Mouse (Mus musculus) adrenal gland, postnatal 4 days (tissue): ENCODE data around the gene Gria2. TPM values are rescaled to one million over a fixed set of nuclear protein-coding genes. Genes with fewer than 3 reads are reported as not detected.

ENCODE experiments used
- DNase-seq, 2 experiments: peaks; one replicate each; pipeline ENCODE4 v3.0.0; 2021 to 2022; ENCODE audit warnings: low spot score in 2 of 2, mixed read lengths in 2 of 2
- long read RNA-seq, 2 experiments: library from polyadenylated mRNA; stranded (forward); transcript quantifications; one replicate each; pipeline ENCODE4 v2.0.0; 2021
- total RNA-seq, 2 experiments: library from RNA; stranded (reverse); gene quantifications; 2 replicates each; pipeline ENCODE4 v1.2.3; 2021

Gene Gria2
- total RNA-seq: 10 to 100 TPM; 19.8 to 20.5 TPM
- long read RNA-seq, experiment 1, full-length matches to known transcripts: 3 of 5 reads
- long read RNA-seq, experiment 1, partial matches to known transcripts: 2 of 5 reads
- long read RNA-seq, experiment 1, other reads (novel, unspliced or antisense): 0 of 5 reads
- long read RNA-seq, experiment 2, full-length matches to known transcripts: 11 of 29 reads
- long read RNA-seq, experiment 2, partial matches to known transcripts: 8 of 29 reads
- long read RNA-seq, experiment 2, other reads (novel, unspliced or antisense): 10 of 29 reads

GRCm38 (mm10) chr3:80802596-80803081, at the start of gene Gria2:
Gene Gria2, minus strand, starts transcription at chr3:80802835.
- DNase-seq: peak; percentile 58

GRCm38 (mm10) chr3:80850947-80851346, 48.3 kb upstream of the Gria2 start:
- no peak for DNase-seq

- DNase-seq: no peak
These were observed 43.0 kb upstream of the Gria2 start for GRCm38 (mm10) chr3:80845634-80846033.

GRCm38 (mm10) chr3:80839845-80840244, 37.2 kb upstream of the Gria2 start:
- no peak for DNase-seq

GRCm38 (mm10) chr3:80837583-80837982, 34.9 kb upstream of the Gria2 start:
- DNase-seq: no peak

- DNase-seq: no peak
These were observed 21.3 kb upstream of the Gria2 start for GRCm38 (mm10) chr3:80823975-80824374.

- DNase-seq: no peak
These were observed 16.0 kb upstream of the Gria2 start for GRCm38 (mm10) chr3:80818619-80819018.

- no peak for DNase-seq
These were observed 11.1 kb upstream of the Gria2 start for GRCm38 (mm10) chr3:80813734-80814133.

- DNase-seq: no peak
These were observed 9.6 kb upstream of the Gria2 start for GRCm38 (mm10) chr3:80812237-80812636.

- no peak for DNase-seq
These were observed 2.7 kb upstream of the Gria2 start for GRCm38 (mm10) chr3:80805327-80805726.

- DNase-seq: no peak
These were observed 1.2 kb upstream of the Gria2 start for GRCm38 (mm10) chr3:80803811-80804210.

- no peak for DNase-seq
These were observed 576 bp upstream of the Gria2 start for GRCm38 (mm10) chr3:80803211-80803610.

- no peak for DNase-seq
These were observed 766 bp downstream of the Gria2 start for GRCm38 (mm10) chr3:80801827-80802310.

- DNase-seq: peak in 1 of 2 experiments; percentile 3
These were observed 1.4 kb downstream of the Gria2 start for GRCm38 (mm10) chr3:80800995-80801826.

- no peak for DNase-seq
These were observed 2.2 kb downstream of the Gria2 start for GRCm38 (mm10) chr3:80800299-80800994.

GRCm38 (mm10) chr3:80797935-80798334, 4.7 kb downstream of the Gria2 start:
- DNase-seq: no peak

GRCm38 (mm10) chr3:80796764-80797163, 5.9 kb downstream of the Gria2 start:
- DNase-seq: no peak

GRCm38 (mm10) chr3:80795284-80795683, 7.4 kb downstream of the Gria2 start:
- DNase-seq: no peak

GRCm38 (mm10) chr3:80787116-80787744, 15.4 kb downstream of the Gria2 start:
- no peak for DNase-seq

- DNase-seq: no peak
These were observed 21.5 kb downstream of the Gria2 start for GRCm38 (mm10) chr3:80781144-80781530.
